Mouse (Mus musculus) adrenal gland, postnatal 10 days (tissue): Measurements from ENCODE around the gene Arhgap11a. TPM values are rescaled to one million over a fixed set of nuclear protein-coding genes. Genes with fewer than 3 reads are reported as not detected.
A peak's percentile ranks its signal among the peaks of the same experiment; 100 is the strongest.

Experiments used
- DNase-seq: peaks from one replicate; pipeline ENCODE4 v3.0.0; 2021; ENCODE audit warnings: mixed read lengths
- total RNA-seq, 2 experiments: library from RNA; stranded (reverse); gene quantifications; 2 replicates each; pipeline ENCODE4 v1.2.3; 2021

Arhgap11a gene
- total RNA-seq, 2 experiments from 2014 or later, result 11.6 to 15.3 TPM

DNA sequence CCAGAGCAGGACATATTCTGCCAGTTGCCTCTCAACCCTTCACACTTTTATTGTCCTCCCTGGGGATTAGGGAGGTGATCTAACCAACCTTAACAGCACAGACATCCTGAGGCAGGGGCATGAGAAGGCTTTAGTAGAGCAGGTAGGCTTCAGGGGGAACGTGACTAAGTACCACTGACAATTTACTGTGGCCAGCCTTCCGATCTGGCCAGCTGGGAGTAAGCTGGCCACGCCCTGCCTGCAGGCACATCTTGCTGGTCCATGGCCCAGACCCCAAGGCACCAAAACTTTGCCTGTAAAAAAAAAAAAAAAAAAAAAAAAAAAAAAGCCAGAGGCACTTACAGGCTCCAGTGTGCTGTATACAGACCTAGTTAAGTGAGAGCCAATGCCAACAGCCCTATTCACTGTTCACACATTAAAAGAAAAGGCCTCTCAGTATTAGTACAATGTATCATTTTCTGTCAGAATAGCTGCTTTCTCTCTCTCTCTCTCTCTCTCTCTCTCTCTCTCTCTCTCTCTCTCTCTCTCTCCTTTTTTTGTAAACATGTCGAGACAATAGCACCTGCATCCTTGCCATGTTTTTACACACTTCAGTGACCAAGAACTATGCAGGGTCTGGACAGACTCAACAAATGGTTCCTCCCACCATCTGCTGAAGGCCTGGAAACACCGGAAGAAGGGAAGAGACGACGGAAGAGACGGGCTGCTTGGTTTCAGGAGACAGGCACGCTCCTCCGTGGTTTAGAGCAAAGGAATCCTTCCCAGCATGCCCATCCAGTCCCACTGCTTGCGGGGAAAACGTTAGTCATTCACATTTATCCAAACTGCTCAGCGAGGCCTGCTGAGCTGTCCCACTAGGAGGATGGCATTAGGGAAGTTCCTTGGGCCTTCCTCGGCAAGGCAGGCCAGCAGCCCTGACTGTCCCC lies 30.5 kb downstream of the Arhgap11a start:
- no peak for DNase-seq

GRCm38 (mm10) chr2:113807640-113808039 lies 40.8 kb downstream of the Arhgap11a start:
- peak; percentile 87 for DNase-seq

DNA sequence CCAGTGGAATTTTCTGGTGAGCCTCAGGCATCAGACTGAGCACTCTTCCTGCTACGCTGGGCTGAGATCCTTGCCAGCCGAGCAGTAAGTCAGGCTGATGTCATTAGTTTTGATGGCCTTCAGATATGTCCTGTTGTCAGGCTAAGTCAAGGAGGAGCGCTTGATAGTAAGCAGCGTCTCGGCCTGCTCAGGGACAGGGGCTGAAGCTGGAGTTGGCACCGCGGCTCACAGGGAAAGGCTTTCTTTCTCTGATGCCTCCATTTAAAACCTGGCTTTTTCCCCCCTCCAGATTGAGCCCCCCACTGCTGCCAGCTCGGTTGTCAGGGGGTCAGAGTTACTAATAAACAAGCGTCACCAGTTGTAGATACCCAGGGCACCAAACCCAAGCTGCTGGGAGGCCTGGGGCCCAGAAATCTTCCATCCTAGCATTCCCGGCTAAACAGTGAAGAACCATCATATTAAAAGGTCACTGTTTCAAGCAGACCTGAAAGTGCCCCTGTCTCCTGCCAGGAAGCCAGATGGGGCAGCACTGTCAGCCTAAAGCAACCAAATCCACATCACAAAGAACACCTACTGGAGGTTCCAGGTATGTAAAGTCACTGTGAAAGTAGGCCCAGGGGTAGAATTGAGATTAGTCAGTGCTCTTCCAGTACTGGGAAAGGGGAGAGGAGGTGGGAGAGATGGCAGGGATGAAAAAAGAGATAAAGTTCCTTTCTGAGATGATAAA lies 41.4 kb downstream of the Arhgap11a start:
- peak; percentile 48 for DNase-seq

DNA sequence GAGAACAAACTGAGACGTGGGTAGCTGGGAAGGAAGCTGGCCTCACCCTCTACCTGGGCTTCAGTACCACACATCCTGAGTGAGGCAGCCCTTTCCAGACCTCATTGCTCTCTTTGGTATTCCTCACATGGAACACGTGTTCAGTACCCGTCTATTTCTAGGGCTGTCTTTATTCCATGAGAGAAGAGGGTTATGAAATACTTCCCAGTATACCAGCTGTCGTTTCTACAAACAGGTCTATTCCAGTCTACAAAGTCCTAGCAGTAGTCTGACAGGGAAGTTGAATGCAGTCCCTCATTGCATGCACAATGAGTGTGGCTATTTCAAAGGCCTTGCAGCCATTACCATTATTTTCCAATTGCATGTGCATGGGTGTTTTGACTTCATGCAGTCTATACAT lies 42.7 kb downstream of the Arhgap11a start:
- DNase-seq, result no peak

GRCm38 (mm10) chr2:113803753-113804152 lies 44.7 kb downstream of the Arhgap11a start:
- no peak for DNase-seq

DNA sequence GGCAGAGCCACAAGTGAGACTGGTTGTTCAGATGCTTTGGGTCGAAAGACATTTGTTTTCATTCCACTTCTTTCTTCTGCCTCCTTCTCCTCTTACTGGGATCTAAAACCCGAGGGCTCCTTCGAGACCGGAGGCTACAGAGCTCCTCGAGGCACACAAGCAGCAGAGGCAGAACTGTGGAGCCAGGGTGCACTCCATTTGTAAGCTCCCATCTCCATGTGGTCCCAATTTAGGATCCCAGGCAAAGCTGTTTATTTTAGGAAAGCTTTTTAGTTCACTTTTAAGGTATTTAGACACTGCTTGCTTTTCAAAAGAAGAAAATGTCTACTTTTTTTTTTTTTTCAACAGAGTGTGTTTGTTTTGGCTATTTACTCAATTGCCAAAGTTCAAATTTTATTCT lies 47.6 kb downstream of the Arhgap11a start:
- no peak for DNase-seq

GRCm38 (mm10) chr2:113798605-113799004 lies 49.9 kb downstream of the Arhgap11a start:
- no peak for DNase-seq

DNA sequence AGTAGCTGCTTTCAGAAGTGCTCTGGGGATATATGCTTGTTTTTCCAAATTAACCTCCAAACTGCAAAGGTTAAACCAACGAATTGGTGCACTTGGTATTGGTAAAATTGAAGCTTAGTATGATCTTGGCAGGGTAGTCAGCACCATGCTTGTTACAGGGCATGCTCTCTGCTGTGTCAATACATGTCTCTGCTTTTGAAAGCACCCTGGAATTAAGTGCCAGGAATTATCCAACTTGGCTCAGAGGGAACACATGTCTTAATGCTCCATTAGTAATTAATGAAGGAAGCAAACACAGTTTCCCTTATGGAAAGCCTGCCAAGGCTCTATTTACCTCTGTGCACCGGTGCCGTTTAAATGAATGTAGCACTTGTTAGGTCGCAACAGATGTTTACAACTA lies 53.3 kb downstream of the Arhgap11a start:
- no peak for DNase-seq

DNA sequence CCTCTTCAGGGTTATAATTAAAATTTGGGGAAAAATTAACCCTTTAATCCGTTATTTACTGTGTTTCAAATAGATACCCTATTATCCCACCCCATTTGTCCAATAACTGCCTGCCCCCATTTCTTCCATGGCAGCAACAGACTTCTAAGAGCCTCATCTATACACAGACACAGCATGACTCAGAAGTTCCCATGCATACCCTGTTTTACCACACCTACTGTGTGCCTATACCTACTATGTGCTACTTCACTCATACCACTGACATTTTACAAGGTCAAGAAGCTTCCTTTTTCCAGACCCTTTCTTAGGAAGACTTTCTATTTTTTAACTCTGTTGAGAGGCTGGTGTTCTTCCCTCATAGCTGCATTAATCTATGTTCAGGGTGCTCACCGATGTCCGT lies 54.9 kb downstream of the Arhgap11a start:
- no peak for DNase-seq

GRCm38 (mm10) chr2:113788821-113789387 lies 59.6 kb downstream of the Arhgap11a start:
- no peak for DNase-seq

GRCm38 (mm10) chr2:113787882-113788281 lies 60.6 kb downstream of the Arhgap11a start:
- no peak for DNase-seq

GRCm38 (mm10) chr2:113784851-113785250 lies 63.6 kb downstream of the Arhgap11a start:
- DNase-seq, result no peak

- DNase-seq, result no peak
Measured at GRCm38 (mm10) chr2:113781521-113781920, 66.9 kb downstream of the Arhgap11a start.

Other genes with a start within 250 kb of the Arhgap11a start
- 1 to 10 TPM; 1.3 to 1.9 TPM for gene Grem1, start 90.0 kb downstream of the Arhgap11a start, total RNA-seq
- gene Scg5, start 19.5 kb downstream of the Arhgap11a start, total RNA-seq, result 10 to 100 TPM; 38.8 to 41.7 TPM
- 1 to 10 TPM; 9.5 to 9.9 TPM for gene Gjd2, start 165.0 kb upstream of the Arhgap11a start, total RNA-seq
- 10 to 100 TPM in 1 of 2 experiments, 1 to 10 TPM in 1; 8.2 to 14.9 TPM for gene Actc1, start 204.9 kb upstream of the Arhgap11a start, total RNA-seq